Mouse (Mus musculus) olfactory bulb, adult 2 months (tissue): ENCODE data around the gene Frmd4a.

Source experiments
- CTCF ChIP-seq: fragments of 200-500 bp; IDR thresholded peaks from 2 replicates; pipeline ENCODE4 v1.5.1; 2012; ENCODE audit warnings: low read depth, mild to moderate bottlenecking, low read length, moderate library complexity; ENCODE audit not compliant: insufficient read depth
- POLR2A ChIP-seq: fragments of 200-500 bp; IDR thresholded peaks from 2 replicates; pipeline ENCODE4 v1.6.1; 2012; ENCODE audit warnings: mild to moderate bottlenecking, low read depth, low read length, moderate library complexity; ENCODE audit not compliant: insufficient read depth

GRCm38 (mm10) chr2:4438739-4439138 is 421.2 kb downstream of the Frmd4a start:
- TF ChIP-seq POLR2A, result no peak
- TF ChIP-seq CTCF, result no peak
